Mouse (Mus musculus) hindbrain, embryonic 11.5 days (tissue): ENCODE measurements at regions not wholly inside any gene's neighbourhood (a gene's known extent, or its start where the extent isn't known, plus 50 kb on each side); places are given as distances from the start of the nearest gene placed in this dataset.
A peak's percentile ranks its signal among the peaks of the same experiment; 100 is the strongest.

Experiments
- ATAC-seq: fragments of 200-750 bp; cut with Nextera tagmentation; 2 replicates; pipeline ENCODE4 v1.8.0; 2017; ENCODE audit warnings: mild to moderate bottlenecking, moderate TSS enrichment, moderate library complexity; ENCODE audit not compliant: low FRiP score
- DNase-seq: peaks from one replicate; pipeline ENCODE4 v3.0.0-alpha.2; 2015; ENCODE audit warnings: low spot score
- H3K27ac ChIP-seq: fragments of 300-500 bp; sonication (generic); 2 replicates; pipeline ENCODE4 v1.5.1; 2014; ENCODE audit warnings: mild to moderate bottlenecking, low read depth, low read length
- H3K27me3 ChIP-seq: fragments of 300-500 bp; sonication (generic); 2 replicates; pipeline ENCODE4 v1.6.1; 2014; ENCODE audit warnings: mild to moderate bottlenecking, low read length, moderate library complexity, mixed read lengths; ENCODE audit not compliant: control insufficient read depth, insufficient read depth
- H3K36me3 ChIP-seq: fragments of 300-500 bp; sonication (generic); 2 replicates; pipeline ENCODE4 v1.6.1; 2014; ENCODE audit warnings: mild to moderate bottlenecking, low read length, moderate library complexity, mixed read lengths; ENCODE audit not compliant: control insufficient read depth, insufficient read depth
- H3K4me1 ChIP-seq: fragments of 300-500 bp; sonication (generic); replicated peaks from 2 replicates; pipeline ENCODE4 v1.6.1; 2014; ENCODE audit warnings: low read length, mixed read lengths; ENCODE audit not compliant: control insufficient read depth, insufficient read depth
- H3K4me2 ChIP-seq: fragments of 300-500 bp; sonication (generic); replicated peaks from 2 replicates; pipeline ENCODE4 v1.6.1; 2014; ENCODE audit warnings: mild to moderate bottlenecking, low read depth, low read length
- H3K4me3 ChIP-seq: fragments of 300-500 bp; sonication (generic); 2 replicates; pipeline ENCODE4 v1.5.1; 2014; ENCODE audit warnings: low read depth, low read length
- H3K9ac ChIP-seq: fragments of 300-500 bp; sonication (generic); 2 replicates; pipeline ENCODE4 v1.6.1; 2014; ENCODE audit warnings: low read depth, low read length
- H3K9me3 ChIP-seq: fragments of 300-500 bp; sonication (generic); 2 replicates; pipeline ENCODE4 v1.6.1; 2016; ENCODE audit warnings: low read length; ENCODE audit not compliant: control insufficient read depth
- whole genome bisulfite sequencing: fragments of 180-500 bp; shearing (Covaris S2); extraction: QIAGEN DNeasy Blood & Tissue Kit; methylation state at CpG from one replicate; pipeline ENCODE4 v1.1.7; 2014; 5-methylcytosine and 5-hydroxymethylcytosine counted together

GRCm38 (mm10) chr2:114808046-114808445 is 153.3 kb upstream of the Dph6 start:
- H3K4me1 ChIP-seq: no peaks in the 10 kb centered on the region
- H3K27ac ChIP-seq: no peak overlapping the region
- ATAC-seq (no peak), DNase-seq (no peak)
- no peak overlapping the region for H3K9ac ChIP-seq
- no peak overlapping the region for H3K4me3 ChIP-seq
- WGBS: 59% methylated on average over 5 of the region's 5 CpGs
- no peaks in the 10 kb centered on the region for H3K27me3 ChIP-seq
- H3K4me2 ChIP-seq: no peak overlapping the region
- no peaks in the 10 kb centered on the region for H3K36me3 ChIP-seq
- no peaks in the 10 kb centered on the region for H3K9me3 ChIP-seq

- ATAC-seq: no peak
- Histone ChIP-seq H3K4me2 (no peak overlapping the region), H3K27me3 (no peaks in the 10 kb centered on the region), H3K36me3 (no peaks in the 10 kb centered on the region), H3K9ac (no peak overlapping the region), H3K9me3 (no peaks in the 10 kb centered on the region), H3K27ac (no peak overlapping the region), H3K4me1 (no peaks in the 10 kb centered on the region), H3K4me3 (no peak overlapping the region)
- WGBS: 71% methylated on average over 11 of the region's 11 CpGs
- DNase-seq: no peak
Measured at GRCm38 (mm10) chr2:114812141-114812902, 157.6 kb upstream of the Dph6 start.

- no peak for ATAC-seq
Measured at GRCm38 (mm10) chr2:114812903-114813290, 158.1 kb upstream of the Dph6 start.

GRCm38 (mm10) chr2:114822657-114823056 is 167.9 kb upstream of the Dph6 start:
- no peak overlapping the region for H3K9ac ChIP-seq
- H3K4me2 ChIP-seq: no peak overlapping the region
- no peak overlapping the region for H3K27ac ChIP-seq
- no peaks in the 10 kb centered on the region for H3K4me1 ChIP-seq
- no peaks in the 10 kb centered on the region for H3K27me3 ChIP-seq
- ATAC-seq (no peak), DNase-seq (no peak)
- no peaks in the 10 kb centered on the region for H3K36me3 ChIP-seq
- no peak overlapping the region for H3K4me3 ChIP-seq
- H3K9me3 ChIP-seq: no peaks in the 10 kb centered on the region
- WGBS: 77% methylated on average over 3 of the region's 3 CpGs

More at GRCm38 (mm10) chr2:114812903-114813290, 158.1 kb upstream of the Dph6 start:
- Histone ChIP-seq H3K4me2 (no peak overlapping the region), H3K27ac (no peak overlapping the region), H3K9me3 (no peaks in the 10 kb centered on the region), H3K4me1 (no peaks in the 10 kb centered on the region), H3K4me3 (no peak overlapping the region), H3K9ac (no peak overlapping the region), H3K36me3 (no peaks in the 10 kb centered on the region), H3K27me3 (no peaks in the 10 kb centered on the region)
- peak; percentile 29 for DNase-seq
- 31% methylated on average over 3 of the region's 3 CpGs for WGBS

GRCm38 (mm10) chr2:114828192-114828591 is 173.4 kb upstream of the Dph6 start:
- no peaks in the 10 kb centered on the region for H3K27me3 ChIP-seq
- no peak overlapping the region for H3K4me2 ChIP-seq
- WGBS: 57% methylated on average over 6 of the region's 6 CpGs
- H3K9ac ChIP-seq: no peak overlapping the region
- H3K9me3 ChIP-seq: no peaks in the 10 kb centered on the region
- H3K27ac ChIP-seq: no peak overlapping the region
- no peak overlapping the region for H3K4me3 ChIP-seq
- ATAC-seq: no peak
- DNase-seq: no peak
- H3K36me3 ChIP-seq: no peaks in the 10 kb centered on the region
- no peaks in the 10 kb centered on the region for H3K4me1 ChIP-seq

GRCm38 (mm10) chr2:114835694-114836093 is 180.9 kb upstream of the Dph6 start:
- Histone ChIP-seq H3K4me3 (no peak overlapping the region), H3K36me3 (no peaks in the 10 kb centered on the region), H3K4me2 (no peak overlapping the region), H3K27me3 (no peaks in the 10 kb centered on the region), H3K9me3 (no peaks in the 10 kb centered on the region), H3K9ac (no peak overlapping the region), H3K27ac (no peak overlapping the region), H3K4me1 (no peaks in the 10 kb centered on the region)
- 50% methylated on average over 2 of the region's 2 CpGs for WGBS
- no peak for ATAC-seq
- no peak for DNase-seq

DNA sequence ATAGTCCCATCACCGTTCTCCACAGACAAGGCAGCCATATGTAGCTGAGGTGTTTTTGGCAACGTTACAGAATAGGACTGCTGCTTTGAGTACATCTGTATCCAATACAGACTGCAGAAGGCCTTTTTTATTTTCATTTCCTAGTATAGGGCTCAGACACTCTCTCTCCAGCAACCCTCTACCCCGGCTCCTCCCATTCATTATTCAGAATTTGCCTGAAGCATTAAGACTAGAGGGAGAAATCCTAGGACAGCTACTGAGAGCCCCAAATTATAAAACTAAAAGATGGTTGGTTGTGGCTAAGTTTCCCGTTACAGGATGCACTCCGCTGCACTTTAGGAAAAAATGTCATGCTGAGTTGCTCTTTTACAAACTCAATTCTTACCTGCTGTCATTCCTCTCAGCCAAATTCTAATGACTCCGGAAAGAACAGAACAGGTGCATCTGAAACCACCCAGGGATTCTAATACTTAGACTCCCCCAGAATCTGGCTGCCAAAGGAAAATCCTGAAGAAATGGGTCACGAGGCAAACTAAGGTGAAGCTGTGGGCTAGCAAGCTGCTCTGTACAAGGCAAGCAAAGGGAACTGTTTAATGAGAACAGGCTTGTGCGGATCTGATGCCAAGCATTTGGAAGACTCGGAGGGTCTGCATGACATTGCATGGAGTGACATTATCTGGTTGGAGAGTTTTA is 189.1 kb upstream of the Dph6 start:
- no peaks in the 10 kb centered on the region for H3K4me1 ChIP-seq
- H3K9ac ChIP-seq: no peak overlapping the region
- no peaks in the 10 kb centered on the region for H3K9me3 ChIP-seq
- H3K4me3 ChIP-seq: no peak overlapping the region
- H3K27ac ChIP-seq: no peak overlapping the region
- H3K27me3 ChIP-seq: no peaks in the 10 kb centered on the region
- ATAC-seq: no peak
- no peak overlapping the region for H3K4me2 ChIP-seq
- no peak for DNase-seq
- H3K36me3 ChIP-seq: no peaks in the 10 kb centered on the region
- 74% methylated on average over 9 of the region's 9 CpGs for WGBS

GRCm38 (mm10) chr2:114844389-114844771 is 189.6 kb upstream of the Dph6 start:
- Histone ChIP-seq H3K9me3 (no peaks in the 10 kb centered on the region), H3K27me3 (no peaks in the 10 kb centered on the region), H3K4me2 (no peak overlapping the region), H3K9ac (no peak overlapping the region), H3K36me3 (no peaks in the 10 kb centered on the region), H3K4me3 (no peak overlapping the region), H3K4me1 (no peaks in the 10 kb centered on the region), H3K27ac (no peak overlapping the region)
- no peak for ATAC-seq
- no peak for DNase-seq
- 77% methylated on average over 3 of the region's 3 CpGs for WGBS

GRCm38 (mm10) chr2:114848439-114848838 is 193.7 kb upstream of the Dph6 start:
- no peaks in the 10 kb centered on the region for H3K36me3 ChIP-seq
- H3K27me3 ChIP-seq: no peaks in the 10 kb centered on the region
- DNase-seq: no peak
- no peaks in the 10 kb centered on the region for H3K4me1 ChIP-seq
- no peak for ATAC-seq
- no peaks in the 10 kb centered on the region for H3K9me3 ChIP-seq
- H3K27ac ChIP-seq: no peak overlapping the region
- no peak overlapping the region for H3K4me2 ChIP-seq
- H3K9ac ChIP-seq: no peak overlapping the region
- H3K4me3 ChIP-seq: no peak overlapping the region
- WGBS: 84% methylated on average over 5 of the region's 5 CpGs
